7 mouse cellular contexts compared by ENCODE assay signal in the genomic region with DNA sequence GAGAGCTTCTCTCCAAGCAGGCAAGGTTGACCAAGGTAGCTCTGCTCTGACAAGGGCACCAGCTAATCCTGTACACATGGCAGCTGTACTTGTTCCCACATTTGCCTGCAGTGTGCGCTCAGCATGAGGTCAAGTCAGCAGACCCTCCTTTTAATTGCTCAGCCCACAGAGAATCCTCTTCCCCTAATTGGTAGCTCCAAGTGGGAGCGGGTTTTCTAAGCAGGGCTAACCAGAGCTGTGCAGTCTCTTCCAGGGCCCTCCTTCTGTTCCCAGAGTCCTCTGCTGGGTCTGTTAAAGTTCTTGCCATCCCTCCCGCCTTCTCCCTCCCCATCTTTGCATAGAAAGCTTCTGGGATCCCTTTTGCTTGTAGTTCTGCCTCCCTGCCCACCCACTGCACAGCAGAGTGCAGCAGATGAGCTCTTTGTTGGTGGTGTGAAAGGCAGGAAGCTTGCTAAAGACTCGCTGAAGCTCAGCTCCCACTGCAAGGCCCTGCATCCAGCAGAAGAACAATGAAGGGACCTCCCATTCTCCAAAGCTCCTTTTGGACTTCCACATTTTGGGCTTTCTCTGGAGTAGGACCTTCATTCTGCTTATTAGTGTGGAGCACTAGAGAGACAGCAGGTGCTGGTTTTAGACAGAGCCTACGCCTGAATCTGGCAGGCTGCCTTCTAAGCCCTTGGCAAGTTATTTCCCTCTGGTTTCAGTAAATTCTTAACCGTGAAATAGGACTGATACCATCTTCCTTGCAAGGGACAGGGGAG.
DNase-seq lines count a peak whose midpoint lies in the region; ATAC-seq and TF ChIP-seq lines count a peak whose summit lies in the region.

No protein-coding gene starts in this region.

- DNase-seq in 3134 (ENCODE audit: extremely low read depth, insufficient read length, low spot score): peak; percentile 23
- peak; percentile 41 for DNase-seq in Muller cell, postnatal 12 days (ENCODE audit: inconsistent ontology term)
- DNase-seq in forebrain, embryonic 10.5 days (ENCODE audit: extremely low spot score, low spot score): peak; percentile 60
- peak; percentile 67 to 68 for DNase-seq in layer of hippocampus, postnatal 14 days (ENCODE audit: low spot score in 2 of 2)
- DNase-seq in thymus, adult 18-20 months: no peak
- DNase-seq in lung, postnatal 0 days (ENCODE audit: low spot score): no peak

- H3K9ac ChIP-seq in neural tube, embryonic 14.5 days (replicated peaks; ENCODE audit: low read depth, low read length): no peak overlapping the region
- no peak overlapping the region for H3K9ac ChIP-seq in lung, postnatal 0 days (replicated peaks; ENCODE audit: low read depth)

- 11% methylated on average over 6 of the region's 6 CpGs for WGBS in forebrain, embryonic 10.5 days
- WGBS in neural tube, embryonic 14.5 days: 14% methylated on average over 6 of the region's 6 CpGs
- 46% methylated on average over 6 of the region's 6 CpGs for WGBS in lung, postnatal 0 days

- peak; percentile 46; the same call in 1 of the 2 replicates for ATAC-seq in neural tube, embryonic 14.5 days (ENCODE audit: low read depth)
- no peak for ATAC-seq in lung, postnatal 0 days

- TF ChIP-seq CTCF in lung, postnatal 0 days (IDR thresholded peaks at IDR 0.05): no peak

- H3K4me1 ChIP-seq in forebrain, embryonic 10.5 days: peaks cover 40% of the 10 kb centered on the region
- H3K4me1 ChIP-seq in neural tube, embryonic 14.5 days (ENCODE audit: control insufficient read depth, insufficient read depth, low read length): peaks cover 7% of the 10 kb centered on the region
- no peaks in the 10 kb centered on the region for H3K4me1 ChIP-seq in lung, postnatal 0 days (ENCODE audit: insufficient read depth, low read depth, low read length)

- H3K27me3 ChIP-seq in forebrain, embryonic 10.5 days (ENCODE audit: poor library complexity, severe bottlenecking): peaks cover 7% of the 10 kb centered on the region; the same call in 1 of the 2 replicates
- no peaks in the 10 kb centered on the region for H3K27me3 ChIP-seq in neural tube, embryonic 14.5 days (ENCODE audit: control insufficient read depth, insufficient read depth, low read length)
- H3K27me3 ChIP-seq in lung, postnatal 0 days (replicated peaks; ENCODE audit: insufficient read depth, low read length): no peaks in the 10 kb centered on the region

- H3K36me3 ChIP-seq in forebrain, embryonic 10.5 days (replicated peaks): no peaks in the 10 kb centered on the region
- no peaks in the 10 kb centered on the region for H3K36me3 ChIP-seq in neural tube, embryonic 14.5 days (ENCODE audit: control insufficient read depth, insufficient read depth, low read length)
- H3K36me3 ChIP-seq in lung, postnatal 0 days (ENCODE audit: insufficient read depth, low read length): no peaks in the 10 kb centered on the region

- peak overlapping the region; percentile 87 for H3K27ac ChIP-seq in forebrain, embryonic 10.5 days
- no peak overlapping the region for H3K27ac ChIP-seq in neural tube, embryonic 14.5 days (ENCODE audit: low read depth, low read length)
- H3K27ac ChIP-seq in lung, postnatal 0 days (ENCODE audit: low read length): no peak overlapping the region

- H3K4me2 ChIP-seq in neural tube, embryonic 14.5 days (ENCODE audit: low read depth, low read length): no peak overlapping the region
- H3K4me2 ChIP-seq in lung, postnatal 0 days (replicated peaks; ENCODE audit: low read depth, low read length): no peak overlapping the region

- no peak overlapping the region for H3K4me3 ChIP-seq in forebrain, embryonic 10.5 days
- no peak overlapping the region for H3K4me3 ChIP-seq in neural tube, embryonic 14.5 days (ENCODE audit: low read depth, low read length)
- H3K4me3 ChIP-seq in lung, postnatal 0 days (ENCODE audit: low read depth, low read length): no peak overlapping the region

- no peak for TF ChIP-seq EP300 in lung, postnatal 0 days (IDR thresholded peaks at IDR 0.05)

- no peaks in the 10 kb centered on the region for H3K9me3 ChIP-seq in forebrain, embryonic 10.5 days
- H3K9me3 ChIP-seq in neural tube, embryonic 14.5 days (ENCODE audit: control insufficient read depth, low read length): no peaks in the 10 kb centered on the region
- H3K9me3 ChIP-seq in lung, postnatal 0 days (ENCODE audit: low read length): no peaks in the 10 kb centered on the region

Comparison
In these comparisons a context has a peak if more than half of its experiments do, and no peak if none do; other contexts are left out.
1. DNase-seq: peak in 3134 (single experiment), Muller cell, postnatal 12 days (single experiment), forebrain, embryonic 10.5 days (single experiment) and layer of hippocampus, postnatal 14 days (2 of 2); none in thymus, adult 18-20 months (0 of 2) and lung, postnatal 0 days (single experiment).